Mouse (Mus musculus) kidney, adult 9 months (tissue): ENCODE data around the gene Acap1.
"Not testable (repeated sequence)": the region's sequence is repeated elsewhere in the genome, so short reads cannot be mapped to it uniquely, and the experiment has no call there.

Source experiments
- DNase-seq: peaks from one replicate; pipeline ENCODE4 v3.0.0; 2022

Gene Acap1

DNA sequence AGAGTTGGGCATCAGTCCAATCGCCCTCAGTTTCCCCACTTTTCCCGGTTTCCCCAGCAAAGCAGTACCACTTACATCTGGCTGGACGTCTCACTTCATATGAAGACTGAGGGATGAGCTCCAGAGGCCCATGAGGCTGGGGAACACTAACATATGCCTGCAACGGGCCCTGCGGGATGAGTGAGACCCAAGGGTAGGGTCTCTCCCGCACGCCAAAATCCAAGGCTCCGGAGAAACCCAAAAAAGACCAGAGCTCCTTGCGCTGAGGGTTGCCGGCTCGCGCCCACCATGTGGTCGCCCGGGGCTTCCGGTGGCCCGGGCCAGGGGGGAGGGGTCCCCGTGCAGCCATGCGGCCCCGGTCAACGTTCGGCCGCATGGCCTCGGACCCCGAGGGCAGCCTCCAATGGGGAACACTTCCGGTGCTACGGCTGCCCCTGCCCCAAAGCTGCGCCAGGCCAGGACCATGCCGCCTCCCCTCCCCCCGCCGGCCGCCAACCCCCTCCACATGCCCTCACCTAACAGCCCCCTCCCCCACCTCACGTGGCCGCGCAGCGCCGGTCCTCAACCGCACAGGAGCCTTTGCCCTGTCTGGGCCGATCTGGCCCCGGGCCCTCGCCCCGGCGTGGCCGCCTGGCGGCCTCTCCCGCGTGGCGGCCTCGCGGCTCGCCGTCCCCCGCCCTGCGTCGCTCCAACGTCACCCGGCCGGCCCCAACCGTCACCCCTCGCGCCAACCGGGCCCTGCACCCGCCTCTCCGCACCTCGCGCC, 25.1 kb upstream of the Acap1 start:
- peak; percentile 69 for DNase-seq

DNA sequence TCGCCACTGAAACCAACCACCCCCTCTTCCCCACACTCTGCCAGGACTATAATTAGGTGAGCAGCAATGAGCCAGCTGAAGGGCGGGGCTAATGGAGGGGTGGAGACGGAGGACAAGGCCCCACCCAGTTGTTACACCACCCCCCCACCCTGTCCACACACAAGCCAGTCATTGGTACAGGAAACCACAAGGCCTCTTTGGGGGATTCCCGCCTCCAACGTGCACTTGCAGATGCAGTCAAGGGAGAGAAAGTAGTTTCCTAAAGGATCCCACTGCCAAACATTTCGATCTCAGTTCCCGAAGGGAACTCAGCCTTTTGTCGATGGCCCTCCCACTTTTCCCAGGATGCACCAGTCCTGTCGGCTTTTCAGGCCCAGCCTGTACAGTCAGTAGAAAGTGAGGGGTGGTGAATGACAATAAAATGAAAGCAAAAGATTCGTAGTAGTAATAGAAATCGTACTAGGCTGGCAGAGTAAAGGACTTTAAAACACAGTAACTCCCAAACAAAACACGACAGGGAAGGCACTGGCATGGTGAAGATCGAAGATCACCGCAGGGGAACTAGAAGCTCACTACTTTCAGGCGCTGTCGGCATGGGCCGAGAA, 24.4 kb upstream of the Acap1 start:
- DNase-seq, result peak; percentile 90

DNA sequence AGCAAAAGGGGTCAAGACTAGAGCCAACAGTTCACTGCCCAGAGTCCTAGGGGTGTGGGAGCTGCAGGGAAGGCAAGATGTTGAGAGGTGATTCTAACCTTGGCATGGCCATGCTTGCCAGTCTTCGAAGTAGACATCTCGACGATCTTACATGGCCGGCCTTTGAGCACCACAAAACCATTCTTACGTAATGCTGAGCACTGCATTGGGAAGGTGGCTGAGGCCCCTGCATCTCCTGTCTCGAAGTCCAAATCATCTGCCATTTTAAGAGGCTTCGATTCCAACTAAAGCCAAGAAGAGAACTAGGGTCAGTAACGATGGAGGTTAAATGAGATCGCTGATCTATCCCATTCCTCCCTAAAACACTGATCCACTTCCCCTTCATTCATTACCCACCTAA, 23.7 kb upstream of the Acap1 start:
- no peak for DNase-seq

DNA sequence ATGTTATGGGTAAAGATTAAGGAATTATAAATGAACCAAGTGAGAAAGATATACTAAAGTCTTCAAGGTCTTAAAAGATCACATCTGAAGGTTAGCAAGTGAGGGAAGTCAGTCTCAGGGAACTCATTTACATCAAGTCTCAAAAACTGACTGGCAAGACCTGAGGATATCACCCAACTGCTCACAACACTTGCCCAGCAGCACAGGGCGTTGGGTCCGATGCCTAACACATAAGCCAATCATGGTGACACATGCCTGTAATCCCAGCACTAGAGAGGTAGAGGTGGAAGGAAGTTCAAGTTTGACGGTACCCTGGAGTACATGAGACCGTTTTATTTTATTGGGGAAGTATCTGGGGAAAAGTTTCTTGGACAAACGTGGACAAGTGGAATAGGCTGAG, 22.8 kb upstream of the Acap1 start:
- DNase-seq, result no peak

DNA sequence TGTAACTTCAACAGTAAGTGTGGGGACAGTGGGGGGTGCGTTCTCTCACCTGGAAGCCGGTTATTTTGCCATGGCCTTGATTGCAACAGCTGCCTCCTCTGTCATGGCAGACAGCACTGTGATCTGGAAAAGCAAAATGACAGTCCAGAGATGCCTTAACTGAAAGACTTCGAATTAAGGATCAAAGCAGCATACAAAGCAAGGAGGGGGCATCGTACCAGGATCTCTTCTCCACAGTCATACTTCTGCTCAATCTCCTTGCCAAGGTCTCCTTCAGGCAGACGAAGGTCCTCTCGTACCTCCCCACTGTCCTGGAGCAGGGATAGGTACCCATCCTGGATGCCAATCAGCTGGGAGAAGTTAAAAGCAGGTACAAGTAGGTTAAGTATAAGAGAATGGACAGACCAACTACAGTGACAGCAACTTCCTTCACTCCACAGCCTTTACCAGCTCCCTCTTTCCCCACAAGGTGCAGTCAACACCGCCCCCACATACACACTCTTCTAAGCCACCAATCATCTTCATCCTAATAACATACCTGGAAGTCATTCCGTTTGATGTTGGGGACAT, 22.1 kb upstream of the Acap1 start:
- DNase-seq, result no peak

DNA sequence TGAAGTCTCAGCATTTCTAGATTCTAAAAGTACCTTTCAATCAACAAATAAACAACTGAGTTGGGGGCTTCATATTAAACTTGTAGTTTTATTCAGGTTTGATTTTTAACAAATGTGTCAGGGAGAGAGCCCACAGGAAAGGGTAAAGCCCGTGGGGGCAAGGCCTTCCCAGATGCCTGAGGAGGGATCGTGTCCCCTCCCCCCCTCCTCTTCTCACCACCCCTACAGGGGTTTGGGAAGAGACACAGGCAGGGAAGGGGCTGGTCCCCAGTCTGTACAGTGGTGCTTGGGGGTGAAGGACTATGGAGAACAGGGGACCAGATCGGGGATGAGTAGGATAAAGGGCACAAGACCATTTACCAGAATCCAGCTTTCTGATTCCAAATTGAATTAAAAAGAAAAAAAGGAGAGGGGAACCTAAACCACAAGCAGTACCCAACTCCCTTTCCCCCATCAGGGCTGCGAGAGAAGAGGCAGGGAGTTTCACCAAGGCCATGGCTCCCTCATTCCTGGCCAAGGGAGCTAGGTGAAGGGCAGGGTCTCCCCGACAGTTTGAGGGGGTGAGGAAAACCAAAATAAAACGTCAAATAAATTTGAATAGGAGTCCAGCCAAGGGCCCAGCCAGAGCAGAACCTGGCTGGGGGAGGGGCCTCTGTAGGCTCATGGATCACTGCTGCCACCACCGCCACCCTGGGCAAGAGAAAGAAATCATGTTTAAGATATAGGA, 21.5 kb upstream of the Acap1 start:
- not testable (repeated sequence) for DNase-seq

DNA sequence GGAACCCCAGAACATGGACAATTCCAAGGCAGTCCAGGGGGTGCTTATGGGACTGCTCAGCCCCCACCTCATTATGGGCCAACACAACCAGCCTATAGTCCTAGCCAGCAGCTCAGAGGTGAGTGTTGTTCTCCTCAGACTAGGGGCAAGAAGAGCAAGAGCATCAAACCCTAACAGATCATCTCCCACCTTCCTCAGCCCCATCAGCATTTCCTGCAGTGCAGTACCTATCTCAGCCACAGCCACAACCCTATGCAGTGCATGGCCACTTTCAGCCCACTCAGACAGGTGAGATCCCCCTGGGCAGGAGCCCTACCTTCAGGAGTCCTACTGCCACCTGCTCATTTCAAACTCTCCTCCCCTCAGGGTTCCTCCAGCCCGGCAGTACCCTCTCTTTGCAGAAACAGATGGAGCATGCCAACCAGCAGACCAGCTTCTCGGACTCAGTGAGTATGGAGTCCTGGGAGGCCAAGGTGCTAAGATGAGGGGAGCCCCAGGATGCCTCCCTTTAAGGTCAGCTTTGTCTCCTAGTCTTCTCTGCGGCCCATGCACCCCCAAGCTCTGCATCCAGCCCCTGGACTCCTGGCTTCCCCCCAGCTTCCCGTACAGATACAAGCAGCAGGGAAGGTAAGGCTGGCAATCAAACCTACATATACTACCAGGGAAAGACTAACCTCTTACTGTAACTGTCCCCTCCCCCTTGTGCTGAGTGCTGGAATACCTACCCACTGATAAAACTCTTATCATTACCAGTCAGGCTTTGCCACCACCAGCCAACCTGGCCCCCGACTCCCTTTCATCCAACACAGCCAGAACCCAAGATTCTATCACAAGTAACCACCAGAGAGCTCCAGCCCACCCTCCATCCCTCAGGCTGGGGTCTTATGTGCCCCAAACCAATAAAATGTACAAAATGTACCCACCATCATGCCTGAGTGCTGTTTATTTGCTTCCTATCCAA, 20.6 kb upstream of the Acap1 start:
- DNase-seq, result no peak

DNA sequence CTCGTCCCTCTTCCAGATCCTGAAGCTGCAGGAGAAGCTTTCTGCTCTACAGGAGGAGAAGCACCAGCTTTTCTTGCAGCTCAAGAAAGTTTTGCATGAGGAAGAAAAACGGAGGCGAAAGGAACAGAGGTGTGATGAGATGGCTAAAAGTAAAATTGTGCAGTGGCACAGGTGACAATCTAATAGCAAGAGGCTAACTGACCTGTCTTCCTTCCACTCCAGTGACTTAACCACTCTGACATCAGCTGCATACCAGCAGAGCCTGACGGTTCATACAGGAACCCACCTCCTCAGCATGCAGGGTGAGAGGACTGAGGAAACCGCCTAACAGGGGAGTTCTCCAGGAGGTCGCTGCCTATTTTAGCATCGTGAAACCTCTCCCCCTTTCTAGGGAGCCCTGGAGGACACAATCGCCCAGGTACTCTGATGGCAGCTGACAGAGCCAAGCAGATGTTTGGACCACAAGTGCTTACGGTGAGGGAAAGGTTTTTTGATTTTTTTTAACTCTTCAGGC, 19.6 kb upstream of the Acap1 start:
- no peak for DNase-seq

DNA sequence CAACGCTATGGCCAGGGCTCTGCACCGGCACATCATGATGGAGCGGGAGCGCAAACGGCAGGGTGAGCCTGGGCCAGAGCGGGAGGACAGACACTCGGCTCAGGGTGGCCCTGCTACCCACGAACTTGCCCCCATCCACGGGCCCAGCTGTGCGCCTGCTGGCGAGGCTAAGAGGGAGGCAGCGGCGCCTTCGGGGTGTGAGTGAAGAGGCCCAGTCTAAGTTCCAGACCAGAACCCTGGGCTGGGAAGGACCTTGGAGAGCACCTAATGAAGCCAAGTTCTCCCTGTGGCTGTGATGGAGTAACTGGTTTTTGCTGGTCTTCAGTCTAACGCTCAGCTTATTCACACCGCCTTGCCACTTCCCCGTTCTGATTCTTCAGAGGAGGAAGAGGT, 19.0 kb upstream of the Acap1 start:
- DNase-seq, result no peak

DNA sequence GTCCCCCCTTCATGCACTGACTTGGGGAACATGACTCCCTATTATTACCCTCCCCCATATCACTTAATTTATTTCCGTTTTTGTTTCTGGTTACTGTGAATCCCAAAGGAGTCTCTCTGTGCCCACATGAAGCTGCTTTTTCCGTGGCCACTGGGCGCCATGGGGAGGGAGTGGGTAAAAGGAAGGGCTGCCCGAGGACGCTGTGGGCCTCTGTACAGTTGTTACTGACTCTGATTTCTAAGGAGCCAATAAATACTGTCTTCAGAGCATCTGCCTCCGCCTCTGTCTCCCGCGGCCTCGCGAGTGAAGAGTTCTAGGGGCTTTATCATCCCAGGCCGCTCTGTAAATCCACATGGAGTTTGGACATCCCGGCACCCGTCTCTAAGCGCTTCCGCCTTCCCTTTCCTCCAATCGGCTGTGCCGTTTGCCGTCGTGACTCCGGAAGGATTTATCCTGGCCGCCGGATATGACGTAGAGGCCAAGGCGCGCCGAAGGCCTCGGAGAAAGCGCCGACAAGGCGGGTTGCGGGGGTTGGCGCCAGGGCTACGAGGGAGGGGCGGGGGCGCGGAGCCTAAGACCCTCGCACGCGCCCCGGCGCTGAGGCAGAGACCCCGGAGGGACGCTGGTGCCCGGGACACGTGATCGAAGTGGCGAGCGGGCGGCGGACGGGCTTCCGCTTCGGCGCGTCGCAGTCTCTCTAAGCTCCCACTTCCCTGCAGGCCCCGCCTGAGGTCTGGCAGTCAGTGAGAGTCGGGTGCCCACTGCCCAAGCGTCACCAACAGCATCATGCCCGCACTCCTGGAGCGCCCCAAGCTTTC, 18.4 kb upstream of the Acap1 start, which contains the start of gene Gps2:
Gene Gps2, plus strand, starts transcription at position 335 of the 818 bp plus-strand sequence.
- DNase-seq, result peak; percentile 93

DNA sequence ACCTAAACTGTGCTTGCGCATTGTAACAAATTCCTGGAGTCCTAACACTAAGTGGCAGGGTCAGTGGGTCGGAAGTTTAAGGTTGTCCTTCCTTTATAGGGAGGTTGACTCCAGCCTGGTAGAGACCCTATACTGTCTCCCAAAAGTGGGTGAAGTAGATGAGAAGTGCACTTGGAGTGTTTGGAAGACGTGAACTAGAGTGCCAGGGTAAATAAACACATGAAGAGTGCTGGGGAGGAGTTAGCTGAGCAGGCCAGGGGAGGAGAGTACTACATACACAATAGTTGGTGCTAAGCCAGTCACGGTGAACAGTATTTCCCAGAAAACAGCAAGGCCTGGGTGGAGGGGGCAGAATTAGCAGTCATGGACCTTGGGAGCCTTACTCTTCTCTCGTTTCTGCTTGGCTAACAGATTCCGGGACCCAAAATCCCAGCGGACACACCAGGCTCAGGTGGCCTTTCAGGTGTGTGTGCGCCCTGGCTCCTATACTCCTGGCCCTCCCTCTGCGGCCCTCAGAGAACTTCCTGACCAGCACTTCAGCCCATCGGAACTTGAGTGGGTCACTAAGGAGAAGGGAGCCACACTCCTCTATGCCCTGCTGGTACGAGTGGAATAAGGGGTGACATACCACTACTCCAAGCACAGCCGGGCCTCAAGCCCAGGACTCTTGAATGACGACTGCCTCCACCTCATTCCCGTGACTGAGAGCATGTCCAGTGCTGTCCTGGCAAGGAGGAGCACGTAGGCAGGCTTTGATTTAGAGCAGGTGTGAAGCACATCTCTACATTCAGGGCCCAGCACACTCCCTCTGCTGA, 17.6 kb upstream of the Acap1 start:
- no peak for DNase-seq

DNA sequence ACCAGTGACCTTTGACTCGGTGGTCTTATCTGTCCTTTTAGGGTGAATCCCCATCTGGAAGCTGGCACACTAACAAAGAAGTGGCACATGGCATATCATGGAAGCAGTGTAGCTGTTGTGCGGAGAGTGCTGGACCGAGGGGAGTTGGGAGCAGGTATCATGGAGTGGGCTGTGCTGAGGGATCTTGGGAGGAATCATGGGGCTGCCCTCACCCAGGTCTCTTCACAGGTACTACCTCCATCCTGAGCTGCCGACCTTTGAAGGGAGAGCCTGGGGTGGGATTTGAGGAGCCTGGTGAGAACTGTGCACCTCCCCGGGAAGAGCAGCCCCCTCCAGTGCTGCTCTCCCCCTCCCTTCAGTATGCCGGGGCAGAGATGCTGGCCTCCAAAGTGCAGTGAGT, 16.4 kb upstream of the Acap1 start:
- no peak for DNase-seq

DNA sequence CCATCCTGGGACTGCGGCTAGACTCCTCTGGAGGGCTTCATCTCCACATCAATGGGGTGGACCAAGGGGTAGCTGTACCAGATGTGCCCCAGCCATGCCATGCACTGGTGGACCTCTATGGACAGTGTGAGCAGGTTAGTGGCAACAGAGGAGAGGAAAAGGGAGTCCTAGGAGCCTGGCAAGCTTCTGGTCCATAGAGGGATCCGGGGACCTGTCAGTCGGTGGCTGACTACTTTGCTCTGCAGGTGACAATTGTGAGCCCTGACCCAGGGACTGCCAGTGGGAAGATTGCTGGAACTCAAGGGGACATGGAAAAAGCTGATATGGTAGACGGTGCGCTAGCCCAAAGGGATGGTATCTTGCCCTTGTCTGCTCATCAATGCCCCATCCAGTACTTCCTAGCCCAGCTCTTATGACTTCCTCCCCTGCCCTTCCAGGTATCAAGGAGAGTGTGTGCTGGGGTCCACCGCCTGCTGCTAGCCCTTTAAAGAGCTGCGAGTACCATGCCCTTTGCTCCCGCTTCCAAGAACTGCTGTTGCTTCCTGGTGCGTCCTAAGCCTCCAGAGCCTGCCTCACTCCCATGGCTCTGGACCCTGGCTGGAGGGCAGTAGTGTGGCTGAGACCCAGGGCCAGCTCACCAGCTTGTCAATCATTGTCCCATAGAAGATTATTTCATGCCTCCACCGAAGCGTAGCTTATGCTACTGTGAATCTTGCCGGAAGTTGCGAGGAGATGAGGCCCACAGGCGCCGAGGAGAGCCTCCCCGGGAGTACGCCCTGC, 15.6 kb upstream of the Acap1 start:
- peak; percentile 87 for DNase-seq

DNA sequence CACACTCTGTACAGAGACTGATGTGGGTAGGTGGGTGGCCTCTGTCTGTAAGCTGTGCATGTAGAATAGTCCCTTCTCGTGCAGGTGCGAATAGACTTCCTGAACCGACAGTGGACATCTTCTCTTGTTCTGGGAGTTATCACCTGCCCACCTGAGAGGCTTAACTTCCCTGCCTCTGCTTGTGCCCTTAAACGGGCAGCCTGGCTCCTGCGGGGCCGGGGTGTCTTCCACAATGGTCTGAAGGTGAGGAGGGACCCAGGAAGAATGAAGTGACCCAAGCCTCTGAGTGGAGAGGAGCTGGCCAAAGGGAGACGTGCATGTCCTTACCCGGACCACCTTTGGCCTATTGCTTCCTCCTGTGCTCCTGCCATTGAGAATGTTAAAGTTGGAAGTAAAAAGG, 14.8 kb upstream of the Acap1 start:
- no peak for DNase-seq

DNA sequence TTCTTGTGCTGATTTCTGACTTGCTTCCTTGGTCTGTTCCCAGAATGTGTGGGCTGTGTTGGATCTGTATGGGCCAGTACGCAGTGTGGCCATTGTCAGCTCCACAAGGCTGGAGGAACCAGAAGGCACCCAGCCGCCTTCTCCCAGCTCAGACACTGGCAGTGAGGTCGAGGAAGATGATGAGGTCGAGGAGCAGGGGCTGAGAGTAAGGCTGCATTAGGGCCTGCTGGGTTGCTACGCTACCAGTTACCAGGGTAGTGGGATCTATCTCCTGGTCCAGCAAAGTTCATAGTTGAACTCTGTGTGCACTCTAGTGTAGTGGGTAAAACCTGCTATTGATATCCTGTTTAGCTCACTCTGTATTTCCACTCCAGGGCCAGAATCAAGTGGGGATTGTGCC, 13.8 kb upstream of the Acap1 start:
- DNase-seq, result no peak

DNA sequence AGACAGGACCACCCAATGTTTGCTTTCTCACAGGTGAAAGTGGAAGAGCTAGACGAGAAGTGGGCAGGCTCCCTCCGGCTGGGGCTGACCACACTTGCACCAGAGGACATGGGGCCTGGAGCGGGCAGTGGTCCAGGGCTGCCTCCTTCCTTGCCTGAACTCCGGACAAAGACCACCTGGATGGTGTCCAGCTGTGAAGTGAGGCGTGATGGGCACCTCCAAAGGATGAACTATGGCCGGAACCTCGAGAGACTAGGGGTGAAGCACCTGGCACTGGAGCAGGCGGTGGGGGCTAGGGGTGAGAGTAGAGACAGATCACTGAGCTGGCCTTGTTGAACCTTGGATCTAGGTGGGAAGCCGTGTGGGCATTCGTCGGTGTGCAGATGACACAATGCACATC, 13.3 kb upstream of the Acap1 start:
- peak; percentile 98 for DNase-seq

DNA sequence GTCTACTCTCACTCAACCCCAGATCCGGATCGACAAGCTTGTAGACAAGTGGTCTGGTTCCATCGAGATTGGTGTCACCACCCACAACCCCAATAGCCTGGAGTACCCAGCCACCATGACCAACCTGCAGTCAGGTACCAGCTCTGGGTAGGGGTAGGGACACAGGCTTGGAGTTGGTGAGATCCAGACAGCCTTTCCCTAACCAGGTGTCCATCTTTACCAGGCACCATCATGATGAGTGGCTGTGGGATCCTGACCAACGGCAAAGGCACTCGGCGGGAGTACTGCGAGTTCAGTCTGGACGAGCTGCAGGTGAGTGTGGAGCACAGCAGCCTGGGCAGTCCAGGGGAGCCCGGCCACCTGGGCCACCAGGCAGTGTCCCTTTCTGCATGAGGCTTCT, 9.0 kb upstream of the Acap1 start:
- DNase-seq, result no peak

DNA sequence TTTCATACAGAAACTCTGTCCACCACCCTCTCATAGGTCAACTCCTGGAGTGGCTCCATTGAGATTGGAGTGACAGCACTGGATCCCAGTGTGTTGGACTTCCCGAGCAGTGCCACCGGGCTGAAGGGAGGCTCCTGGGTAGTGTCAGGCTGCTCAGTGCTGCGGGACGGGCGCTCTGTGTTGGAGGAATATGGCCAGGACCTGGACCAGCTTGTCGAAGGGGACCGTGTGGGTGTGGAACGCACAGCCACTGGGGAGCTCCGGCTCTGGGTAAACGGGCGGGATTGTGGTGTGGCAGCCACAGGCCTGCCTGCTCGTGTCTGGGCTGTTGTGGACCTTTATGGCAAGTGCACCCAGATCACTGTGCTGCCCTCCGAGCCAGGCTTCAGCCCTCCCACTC, 7.6 kb upstream of the Acap1 start:
- peak; percentile 11 for DNase-seq

DNA sequence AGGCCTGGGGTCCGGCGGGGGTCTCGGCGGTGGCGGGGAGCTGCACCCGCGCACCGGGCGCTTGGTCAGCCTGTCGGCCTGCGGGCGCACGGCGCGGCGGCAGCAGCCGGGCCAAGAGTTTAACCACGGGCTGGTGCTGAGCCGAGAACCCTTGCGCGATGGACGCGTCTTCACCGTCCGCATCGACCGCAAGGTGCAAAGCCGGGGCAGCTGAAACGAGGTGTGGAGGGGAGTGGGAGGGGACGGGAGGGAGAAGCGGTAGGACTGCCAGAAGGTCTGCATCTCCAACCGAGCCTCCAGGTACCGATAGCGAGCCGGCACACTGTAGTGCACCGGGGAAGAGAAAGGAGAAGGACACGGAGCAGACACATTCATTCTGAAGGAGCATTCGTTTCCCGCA, 6.7 kb upstream of the Acap1 start:
- DNase-seq, result no peak

DNA sequence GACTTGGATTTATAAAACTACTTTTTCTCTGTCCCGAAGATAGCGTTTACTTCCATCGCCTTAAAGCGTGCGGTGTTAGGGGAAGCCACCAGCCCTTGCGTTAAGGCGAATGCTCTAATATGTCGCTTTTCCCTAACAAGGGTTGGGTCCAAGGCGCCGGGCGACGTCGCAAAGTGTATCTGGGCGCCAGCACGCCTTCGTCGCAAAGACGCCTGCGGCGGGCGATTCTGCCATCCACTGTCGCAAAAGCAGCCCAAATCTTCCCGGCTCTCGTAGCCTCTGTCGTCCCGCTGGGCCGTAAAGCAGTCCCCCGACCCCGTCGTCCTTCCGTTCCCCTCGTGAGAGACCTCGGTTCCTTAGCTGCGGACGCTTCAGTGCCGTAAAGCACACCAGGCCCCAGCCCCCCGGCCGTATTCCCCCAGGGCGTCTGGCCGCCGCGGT, 6.1 kb upstream of the Acap1 start:
- DNase-seq, result peak; percentile 98
